Mouse (Mus musculus): Measurements from ENCODE around the gene Gstm7. TPM values are rescaled to one million over a fixed set of nuclear protein-coding genes. Genes with fewer than 3 reads are reported as not detected.

Gene Gstm7
- polyA plus RNA-seq, 1 experiment from 2014 or later = 16.5 TPM

- Histone ChIP-seq H3K9me3 (replicated peaks) (no peaks in the 10 kb centered on the region), H3K4me2 (no peak overlapping the region), H3K27ac (ENCODE audit: poor library complexity, severe bottlenecking) (no peak overlapping the region), H3K27me3 (replicated peaks) (peaks cover 6% of the 10 kb centered on the region; the same call in 1 of the 2 replicates), H3K4me1 (replicated peaks) (peaks cover 33% of the 10 kb centered on the region), H3K36me3 (no peaks in the 10 kb centered on the region), H3K4me3 (no peak overlapping the region), H3K9ac (no peak overlapping the region)
- ATAC-seq (ENCODE audit: insufficient number of reproducible peaks, low FRiP score) = no peak
- WGBS = 14% methylated on average over 3 of the region's 3 CpGs
Measured at GRCm38 (mm10) chr3:107935888-107936287, 4.3 kb upstream of the Gstm7 start.

GRCm38 (mm10) chr3:107935268-107935667 lies 3.7 kb upstream of the Gstm7 start:
- Histone ChIP-seq H3K36me3 (no peaks in the 10 kb centered on the region), H3K4me3 (no peak overlapping the region), H3K9ac (no peak overlapping the region), H3K4me1 (replicated peaks) (peaks cover 28% of the 10 kb centered on the region), H3K27ac (ENCODE audit: poor library complexity, severe bottlenecking) (no peak overlapping the region), H3K9me3 (replicated peaks) (no peaks in the 10 kb centered on the region), H3K27me3 (replicated peaks) (peaks cover 6% of the 10 kb centered on the region; the same call in 1 of the 2 replicates), H3K4me2 (no peak overlapping the region)
- no peak for ATAC-seq (ENCODE audit: insufficient number of reproducible peaks, low FRiP score)
- WGBS = 53% methylated on average over 3 of the region's 3 CpGs

GRCm38 (mm10) chr3:107932128-107932527 lies 511 bp upstream of the Gstm7 start:
- Histone ChIP-seq H3K4me3 (no peak overlapping the region), H3K4me2 (no peak overlapping the region), H3K27ac (ENCODE audit: poor library complexity, severe bottlenecking) (no peak overlapping the region), H3K4me1 (replicated peaks) (peaks cover 18% of the 10 kb centered on the region), H3K9me3 (replicated peaks) (no peaks in the 10 kb centered on the region), H3K9ac (no peak overlapping the region), H3K27me3 (replicated peaks) (peaks cover 6% of the 10 kb centered on the region; the same call in 1 of the 2 replicates), H3K36me3 (no peaks in the 10 kb centered on the region)
- WGBS = 64% methylated on average over 6 of the region's 6 CpGs
- ATAC-seq (ENCODE audit: insufficient number of reproducible peaks, low FRiP score) = no peak

GRCm38 (mm10) chr3:107931134-107931533 lies 483 bp downstream of the Gstm7 start:
- 87% methylated on average over 2 of the region's 2 CpGs for WGBS
- Histone ChIP-seq H3K9me3 (replicated peaks) (no peaks in the 10 kb centered on the region), H3K9ac (peak overlapping the region; percentile 28; the same call in 1 of the 2 replicates), H3K4me3 (peak overlapping the region; percentile 29), H3K4me2 (peak overlapping the region; percentile 60), H3K36me3 (no peaks in the 10 kb centered on the region), H3K4me1 (replicated peaks) (peaks cover 18% of the 10 kb centered on the region), H3K27me3 (replicated peaks) (peaks cover 7% of the 10 kb centered on the region; the same call in 1 of the 2 replicates), H3K27ac (ENCODE audit: poor library complexity, severe bottlenecking) (peak overlapping the region; percentile 43)
- no peak for ATAC-seq (ENCODE audit: insufficient number of reproducible peaks, low FRiP score)

GRCm38 (mm10) chr3:107929731-107930130 lies 1.9 kb downstream of the Gstm7 start:
- H3K36me3 ChIP-seq = no peaks in the 10 kb centered on the region
- no peak overlapping the region for H3K4me3 ChIP-seq
- H3K27me3 ChIP-seq (replicated peaks) = peaks cover 10% of the 10 kb centered on the region; the same call in 1 of the 2 replicates
- ATAC-seq (ENCODE audit: insufficient number of reproducible peaks, low FRiP score) = no peak
- H3K4me1 ChIP-seq (replicated peaks) = peaks cover 8% of the 10 kb centered on the region; the same call in 1 of the 2 replicates
- no peak overlapping the region for H3K9ac ChIP-seq
- WGBS = 72% methylated on average over 4 of the region's 4 CpGs
- H3K4me2 ChIP-seq = no peak overlapping the region
- H3K9me3 ChIP-seq (replicated peaks) = no peaks in the 10 kb centered on the region
- H3K27ac ChIP-seq (ENCODE audit: poor library complexity, severe bottlenecking) = no peak overlapping the region

GRCm38 (mm10) chr3:107929243-107929642 lies 2.4 kb downstream of the Gstm7 start:
- Histone ChIP-seq H3K27me3 (replicated peaks) (peaks cover 9% of the 10 kb centered on the region; the same call in 1 of the 2 replicates), H3K4me2 (no peak overlapping the region), H3K36me3 (no peaks in the 10 kb centered on the region), H3K9ac (no peak overlapping the region), H3K27ac (ENCODE audit: poor library complexity, severe bottlenecking) (no peak overlapping the region), H3K9me3 (replicated peaks) (no peaks in the 10 kb centered on the region), H3K4me3 (no peak overlapping the region), H3K4me1 (replicated peaks) (peaks cover 8% of the 10 kb centered on the region; the same call in 1 of the 2 replicates)
- 73% methylated on average over 4 of the region's 4 CpGs for WGBS
- ATAC-seq (ENCODE audit: insufficient number of reproducible peaks, low FRiP score) = no peak

- ATAC-seq (ENCODE audit: insufficient number of reproducible peaks, low FRiP score) = no peak
- no peak overlapping the region for H3K27ac ChIP-seq (ENCODE audit: poor library complexity, severe bottlenecking)
- no peak overlapping the region for H3K4me2 ChIP-seq
Measured at GRCm38 (mm10) chr3:107928691-107929090, 2.9 kb downstream of the Gstm7 start.

GRCm38 (mm10) chr3:107927841-107928240 lies 3.8 kb downstream of the Gstm7 start:
- Histone ChIP-seq H3K9me3 (replicated peaks) (no peaks in the 10 kb centered on the region), H3K27me3 (replicated peaks) (0 out of 2 replicates have a peak, but pooled peaks cover 5% of the 10 kb centered on the region), H3K9ac (no peak overlapping the region), H3K4me1 (replicated peaks) (peaks cover 8% of the 10 kb centered on the region; the same call in 1 of the 2 replicates), H3K36me3 (no peaks in the 10 kb centered on the region), H3K4me3 (no peak overlapping the region), H3K27ac (ENCODE audit: poor library complexity, severe bottlenecking) (no peak overlapping the region), H3K4me2 (no peak overlapping the region)
- no peak for ATAC-seq (ENCODE audit: insufficient number of reproducible peaks, low FRiP score)
- 76% methylated on average over 3 of the region's 3 CpGs for WGBS

More at GRCm38 (mm10) chr3:107928691-107929090, 2.9 kb downstream of the Gstm7 start:
- no peaks in the 10 kb centered on the region for H3K36me3 ChIP-seq
- no peak overlapping the region for H3K9ac ChIP-seq
- no peaks in the 10 kb centered on the region for H3K9me3 ChIP-seq (replicated peaks)
- WGBS = 81% methylated on average over 11 of the region's 11 CpGs
- H3K27me3 ChIP-seq (replicated peaks) = 0 out of 2 replicates have a peak, but pooled peaks cover 5% of the 10 kb centered on the region
- no peak overlapping the region for H3K4me3 ChIP-seq
- H3K4me1 ChIP-seq (replicated peaks) = peaks cover 8% of the 10 kb centered on the region; the same call in 1 of the 2 replicates

- Histone ChIP-seq H3K27ac (ENCODE audit: poor library complexity, severe bottlenecking) (no peak overlapping the region), H3K4me1 (replicated peaks) (no peaks in the 10 kb centered on the region), H3K27me3 (replicated peaks) (peaks cover 5% of the 10 kb centered on the region; the same call in 1 of the 2 replicates), H3K4me2 (no peak overlapping the region), H3K9ac (no peak overlapping the region), H3K4me3 (no peak overlapping the region), H3K9me3 (replicated peaks) (no peaks in the 10 kb centered on the region), H3K36me3 (no peaks in the 10 kb centered on the region)
- WGBS = 84% methylated on average over 3 of the region's 3 CpGs
- ATAC-seq (ENCODE audit: insufficient number of reproducible peaks, low FRiP score) = no peak
Measured at GRCm38 (mm10) chr3:107925335-107925734, 6.3 kb downstream of the Gstm7 start.

GRCm38 (mm10) chr3:107920348-107920747 lies 11.3 kb downstream of the Gstm7 start:
- H3K27ac ChIP-seq (ENCODE audit: poor library complexity, severe bottlenecking) = no peak overlapping the region
- H3K9ac ChIP-seq = no peak overlapping the region
- H3K4me3 ChIP-seq = no peak overlapping the region
- no peaks in the 10 kb centered on the region for H3K4me1 ChIP-seq (replicated peaks)
- no peak for ATAC-seq (ENCODE audit: insufficient number of reproducible peaks, low FRiP score)
- peaks cover 2% of the 10 kb centered on the region; the same call in 1 of the 2 replicates for H3K27me3 ChIP-seq (replicated peaks)
- no peak overlapping the region for H3K4me2 ChIP-seq
- WGBS = 85% methylated on average over 5 of the region's 5 CpGs
- H3K9me3 ChIP-seq (replicated peaks) = no peaks in the 10 kb centered on the region
- no peaks in the 10 kb centered on the region for H3K36me3 ChIP-seq

GRCm38 (mm10) chr3:107917783-107918408 lies 13.7 kb downstream of the Gstm7 start:
- ATAC-seq (ENCODE audit: insufficient number of reproducible peaks, low FRiP score) = no peak
- Histone ChIP-seq H3K4me3 (no peak overlapping the region), H3K4me2 (no peak overlapping the region), H3K36me3 (no peaks in the 10 kb centered on the region), H3K27me3 (replicated peaks) (peaks cover 2% of the 10 kb centered on the region; the same call in 1 of the 2 replicates), H3K9me3 (replicated peaks) (no peaks in the 10 kb centered on the region), H3K27ac (ENCODE audit: poor library complexity, severe bottlenecking) (no peak overlapping the region), H3K4me1 (replicated peaks) (no peaks in the 10 kb centered on the region), H3K9ac (no peak overlapping the region)
- WGBS = 54% methylated on average over 7 of the region's 7 CpGs

Data from heart, embryonic 12.5 days (tissue).